ENCODE assay signal across 10 mouse cellular contexts in the genomic region with DNA sequence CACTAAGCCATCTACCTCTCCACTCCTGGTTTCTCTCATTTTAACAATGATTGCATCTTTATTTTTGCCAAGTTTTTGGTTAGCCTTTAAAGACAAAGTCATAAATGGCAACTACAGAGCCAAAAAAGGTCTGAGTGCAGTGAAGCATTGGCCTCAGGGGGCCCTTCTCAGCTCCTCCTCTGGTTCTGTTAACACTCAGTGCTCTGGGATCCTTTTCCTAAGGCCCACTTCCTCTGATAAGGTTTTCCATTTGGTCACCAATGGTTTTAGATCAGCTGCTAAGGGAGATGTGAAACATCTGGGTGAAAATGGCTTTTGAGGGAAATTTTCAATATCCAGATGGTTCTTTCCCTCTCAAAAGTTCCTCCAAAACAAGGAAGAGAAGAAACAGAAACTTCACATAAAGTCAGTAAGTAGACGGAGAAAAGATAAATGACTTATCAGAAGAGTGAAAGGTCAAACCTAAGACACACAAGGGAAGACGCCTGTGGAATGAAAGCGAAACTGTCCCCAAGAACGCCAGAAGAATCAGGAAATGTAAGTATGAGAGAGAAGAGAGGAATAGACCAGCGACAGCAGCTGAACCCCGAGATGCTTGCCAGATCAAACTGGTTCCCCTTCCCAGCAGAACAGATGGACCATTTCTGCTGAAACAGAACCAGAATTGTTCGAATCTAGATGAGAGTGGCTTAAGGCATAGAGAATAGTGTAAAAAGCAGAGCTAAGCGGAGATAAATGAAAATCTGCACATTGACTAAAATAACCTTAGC.
DNase-seq lines count a peak whose midpoint lies in the region; ATAC-seq lines count a peak whose summit lies in the region.
"Had no signal": no experiment of that assay in that cellular context is flagged by ENCODE, and none has a peak within 500 bp of the region (broad histone marks: within the 10 kb centered on the region; RNA-seq: fewer than 3 reads in every experiment).

No protein-coding gene starts in this region.

- 30% methylated on average over 8 of the region's 8 CpGs for WGBS in intestine, embryonic 14.5 days
- 35% methylated on average over 8 of the region's 8 CpGs for WGBS in lung, embryonic 16.5 days
- WGBS in forebrain, embryonic 12.5 days, result 89% methylated on average over 8 of the region's 8 CpGs

- H3K9me3 ChIP-seq in intestine, embryonic 14.5 days (ENCODE audit: control insufficient read depth, low read length), result no peaks in the 10 kb centered on the region
- no peaks in the 10 kb centered on the region for H3K9me3 ChIP-seq in lung, embryonic 16.5 days (ENCODE audit: control insufficient read depth, low read length)
- H3K9me3 ChIP-seq in forebrain, embryonic 12.5 days, result no peaks in the 10 kb centered on the region
- H3K9me3 ChIP-seq: embryonic facial prominence, embryonic 13.5 days; limb, embryonic 12.5 days had no signal

- H3K9ac ChIP-seq in intestine, embryonic 14.5 days (ENCODE audit: low read length), result no peak overlapping the region
- H3K9ac ChIP-seq in lung, embryonic 16.5 days (ENCODE audit: low read length), result 0 out of 2 replicates have a peak overlapping the region, but pooled peaks have one; percentile 14
- H3K9ac ChIP-seq in forebrain, embryonic 12.5 days, result no peak overlapping the region
- H3K9ac ChIP-seq: embryonic facial prominence, embryonic 13.5 days; limb, embryonic 12.5 days had no signal

- no peak for ATAC-seq in intestine, embryonic 14.5 days (replicated peaks; ENCODE audit: low FRiP score, low TSS enrichment, low read depth)
- peak; percentile 79 for ATAC-seq in lung, embryonic 16.5 days (ENCODE audit: low read depth)
- no peak for ATAC-seq in forebrain, embryonic 12.5 days (ENCODE audit: low FRiP score)

- H3K27ac ChIP-seq in intestine, embryonic 14.5 days (ENCODE audit: low read depth), result peak overlapping the region; percentile 62
- peak overlapping the region; percentile 76 for H3K27ac ChIP-seq in lung, embryonic 16.5 days (ENCODE audit: low read length)
- no peak overlapping the region for H3K27ac ChIP-seq in forebrain, embryonic 12.5 days
- H3K27ac ChIP-seq: embryonic facial prominence, embryonic 13.5 days; limb, embryonic 12.5 days had no signal

- no peaks in the 10 kb centered on the region for H3K27me3 ChIP-seq in intestine, embryonic 14.5 days (replicated peaks; ENCODE audit: control insufficient read depth, insufficient read depth, low read length)
- no peaks in the 10 kb centered on the region for H3K27me3 ChIP-seq in lung, embryonic 16.5 days (ENCODE audit: control insufficient read depth, insufficient read depth, low read depth, low read length)
- H3K27me3 ChIP-seq in forebrain, embryonic 12.5 days, result no peaks in the 10 kb centered on the region
- H3K27me3 ChIP-seq: embryonic facial prominence, embryonic 13.5 days; limb, embryonic 12.5 days had no signal

- no peaks in the 10 kb centered on the region for H3K36me3 ChIP-seq in intestine, embryonic 14.5 days (ENCODE audit: control insufficient read depth, insufficient read depth, low read length)
- no peaks in the 10 kb centered on the region for H3K36me3 ChIP-seq in lung, embryonic 16.5 days (ENCODE audit: control insufficient read depth, insufficient read depth, low read length)
- no peaks in the 10 kb centered on the region for H3K36me3 ChIP-seq in forebrain, embryonic 12.5 days (replicated peaks)
- H3K36me3 ChIP-seq: embryonic facial prominence, embryonic 13.5 days; limb, embryonic 12.5 days had no signal

- peaks cover 5% of the 10 kb centered on the region; the same call in 1 of the 2 replicates for H3K4me1 ChIP-seq in intestine, embryonic 14.5 days (replicated peaks; ENCODE audit: control insufficient read depth, insufficient read depth, low read length)
- 0 out of 2 replicates have a peak, but pooled peaks cover 2% of the 10 kb centered on the region for H3K4me1 ChIP-seq in lung, embryonic 16.5 days (replicated peaks; ENCODE audit: control insufficient read depth, insufficient read depth, low read length)
- no peaks in the 10 kb centered on the region for H3K4me1 ChIP-seq in forebrain, embryonic 12.5 days
- H3K4me1 ChIP-seq: embryonic facial prominence, embryonic 13.5 days; limb, embryonic 12.5 days had no signal

- peak overlapping the region; percentile 31 for H3K4me2 ChIP-seq in intestine, embryonic 14.5 days (ENCODE audit: low read length)
- peak overlapping the region; percentile 29 for H3K4me2 ChIP-seq in lung, embryonic 16.5 days (ENCODE audit: low read depth, low read length)
- H3K4me2 ChIP-seq in forebrain, embryonic 12.5 days, result no peak overlapping the region
- H3K4me2 ChIP-seq: embryonic facial prominence, embryonic 13.5 days; limb, embryonic 12.5 days had no signal

- peak; percentile 55 for DNase-seq in A20 (ENCODE audit: low read depth, low spot score)
- peak; percentile 67 for DNase-seq in brain, adult 2 months (ENCODE audit: low read depth, low spot score)
- DNase-seq in intestine, embryonic 14.5 days (ENCODE audit: low spot score), result no peak
- no peak for DNase-seq in testis, postnatal 10 days (ENCODE audit: low spot score)
- no peak for DNase-seq in gastrocnemius, postnatal 25 days
- DNase-seq in gastrocnemius, adult 8-10 months (ENCODE audit: low spot score in 2 of 2), result no peak

- no peak overlapping the region for H3K4me3 ChIP-seq in intestine, embryonic 14.5 days (ENCODE audit: low read depth, low read length)
- H3K4me3 ChIP-seq in lung, embryonic 16.5 days (ENCODE audit: low read length), result no peak overlapping the region
- H3K4me3 ChIP-seq in forebrain, embryonic 12.5 days (replicated peaks), result no peak overlapping the region
- H3K4me3 ChIP-seq: embryonic facial prominence, embryonic 13.5 days; limb, embryonic 12.5 days had no signal

Comparison
In these comparisons a context has a peak if more than half of its experiments do, and no peak if none do; other contexts are left out.
1. DNase-seq: peak in A20 (single experiment) and brain, adult 2 months (single experiment); none in intestine, embryonic 14.5 days (single experiment), testis, postnatal 10 days (single experiment), gastrocnemius, postnatal 25 days (single experiment) and gastrocnemius, adult 8-10 months (0 of 2).